Mouse (Mus musculus) cortical plate, adult 2 months (tissue): ENCODE results near the gene Gm43518. TPM values are rescaled to one million over a fixed set of nuclear protein-coding genes. Genes with fewer than 3 reads are reported as not detected.

Experiments
- H3K27ac ChIP-seq: fragments of 200-500 bp; 2 replicates; pipeline ENCODE4 v1.5.1; 2012; ENCODE audit warnings: low read length, control low read depth, inconsistent platforms; ENCODE audit not compliant: insufficient read depth
- H3K4me1 ChIP-seq: fragments of 200-500 bp; 2 replicates; pipeline ENCODE4 v1.6.1; 2011; ENCODE audit warnings: low read length; ENCODE audit not compliant: control insufficient read depth, insufficient read depth
- H3K4me3 ChIP-seq: fragments of 200-500 bp; 2 replicates; pipeline ENCODE4 v1.5.1; 2011; ENCODE audit warnings: mild to moderate bottlenecking, low read length, control low read depth; ENCODE audit not compliant: insufficient read depth
- CTCF ChIP-seq: fragments of 200-500 bp; IDR thresholded peaks from 2 replicates; pipeline ENCODE4 v1.5.1; 2011; ENCODE audit warnings: mild to moderate bottlenecking, control low read depth, low read length; ENCODE audit not compliant: insufficient read depth; ENCODE audit errors: extremely low read depth
- POLR2A ChIP-seq: fragments of 200-500 bp; IDR thresholded peaks from 2 replicates; pipeline ENCODE4 v1.6.1; 2011; ENCODE audit warnings: mild to moderate bottlenecking, low read length, control low read depth; ENCODE audit not compliant: insufficient read depth; ENCODE audit errors: extremely low read depth
- polyA plus RNA-seq: library from polyadenylated mRNA; depleted of rRNA; stranded (reverse); fragments of >200 nt; gene quantifications from 2 replicates; pipeline ENCODE4 v1.2.3, GENCODE M21; 2012

Gene Gm43518
- polyA plus RNA-seq, 1 experiment, result 1.0 TPM

- Histone ChIP-seq H3K4me3 (no peak overlapping the region), H3K27ac (no peak overlapping the region), H3K4me1 (peaks cover 2% of the 10 kb centered on the region; the same call in 1 of the 2 replicates)
- TF ChIP-seq CTCF, result no peak
- TF ChIP-seq POLR2A, result no peak
These were observed 5.7 kb downstream of the Gm43518 start for GRCm38 (mm10) chr5:123932927-123933326.

- Histone ChIP-seq H3K27ac (no peak overlapping the region), H3K4me3 (no peak overlapping the region), H3K4me1 (peaks cover 2% of the 10 kb centered on the region; the same call in 1 of the 2 replicates)
- no peak for TF ChIP-seq CTCF
- TF ChIP-seq POLR2A, result no peak
These were observed 6.3 kb downstream of the Gm43518 start for GRCm38 (mm10) chr5:123933556-123933955.

DNA sequence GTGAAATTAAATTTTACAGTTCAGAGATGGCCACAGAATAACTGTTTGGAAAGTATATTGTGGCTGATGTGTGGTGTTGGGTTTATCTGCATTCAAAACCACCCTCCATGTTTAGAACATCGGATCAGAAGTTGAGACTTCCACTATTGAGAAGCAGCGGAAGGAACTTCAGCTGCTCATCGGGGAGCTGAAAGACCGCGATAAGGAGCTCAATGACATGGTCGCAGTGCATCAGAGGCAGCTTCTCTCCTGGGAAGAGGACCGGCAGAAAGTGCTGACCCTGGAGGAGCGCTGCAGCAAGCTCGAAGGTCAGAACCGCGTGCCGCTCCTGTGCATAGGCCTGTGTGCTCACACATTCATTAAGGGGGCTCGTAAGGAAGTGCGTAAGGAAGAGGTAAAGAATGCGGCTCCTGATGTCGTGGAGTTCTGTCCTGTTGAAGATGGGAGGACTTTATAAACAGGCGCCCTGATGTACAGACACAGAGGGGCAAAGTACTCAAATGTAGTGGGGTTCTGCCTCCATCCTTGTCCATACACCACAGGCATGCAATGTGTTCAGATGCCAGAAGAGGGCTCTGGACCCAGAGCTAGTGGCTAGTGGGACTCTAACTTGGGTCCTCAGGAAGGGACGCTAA, 6.9 kb downstream of the Gm43518 start:
- peak; percentile 48 for TF ChIP-seq CTCF
- TF ChIP-seq POLR2A, result no peak
- peaks cover 2% of the 10 kb centered on the region; the same call in 1 of the 2 replicates for H3K4me1 ChIP-seq
- no peak overlapping the region for H3K27ac ChIP-seq
- H3K4me3 ChIP-seq, result no peak overlapping the region

DNA sequence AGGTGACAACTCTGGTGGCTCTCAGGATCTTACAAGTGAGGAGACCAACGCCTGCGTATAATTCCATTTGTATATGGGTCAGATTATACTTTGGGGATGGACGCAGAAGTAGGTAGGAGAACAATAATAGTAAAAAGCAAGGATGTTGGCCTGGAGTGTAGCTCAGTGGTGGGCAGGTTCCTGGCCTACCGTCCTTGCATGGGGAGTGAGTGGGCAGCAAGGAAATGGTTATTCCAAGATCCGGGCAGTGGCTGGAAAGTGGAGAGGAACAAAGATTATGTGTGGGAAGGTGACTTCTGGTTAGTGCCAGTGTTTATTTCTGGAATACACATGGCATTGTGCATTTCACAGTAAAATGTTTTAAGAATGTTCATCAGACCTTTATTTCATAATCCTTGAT, 8.7 kb downstream of the Gm43518 start:
- Histone ChIP-seq H3K4me1 (peaks cover 2% of the 10 kb centered on the region; the same call in 1 of the 2 replicates), H3K4me3 (no peak overlapping the region), H3K27ac (no peak overlapping the region)
- TF ChIP-seq POLR2A, result no peak
- no peak for TF ChIP-seq CTCF

DNA sequence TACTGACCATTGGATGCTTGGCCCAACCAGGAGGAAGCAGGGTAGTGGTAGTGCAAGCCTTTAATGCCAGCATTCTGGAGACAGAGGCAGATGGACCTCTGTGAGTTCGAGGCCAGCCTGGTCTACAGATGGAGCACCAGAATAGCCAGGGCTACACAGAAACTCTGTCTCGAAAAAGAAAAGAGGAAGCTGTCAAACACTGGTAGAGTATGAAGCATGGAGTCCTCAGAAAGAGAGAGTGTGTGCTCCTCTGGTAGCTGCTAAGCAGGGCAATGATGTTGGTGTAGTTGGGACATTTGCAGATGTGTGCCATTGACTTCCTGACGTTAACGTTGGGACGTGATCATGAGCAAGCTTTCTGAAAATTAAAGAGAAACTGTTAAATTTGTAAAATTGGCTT, 11.3 kb downstream of the Gm43518 start:
- Histone ChIP-seq H3K27ac (no peak overlapping the region), H3K4me1 (no peaks in the 10 kb centered on the region; the same call in 1 of the 2 replicates), H3K4me3 (no peak overlapping the region)
- TF ChIP-seq POLR2A, result no peak
- no peak for TF ChIP-seq CTCF

DNA sequence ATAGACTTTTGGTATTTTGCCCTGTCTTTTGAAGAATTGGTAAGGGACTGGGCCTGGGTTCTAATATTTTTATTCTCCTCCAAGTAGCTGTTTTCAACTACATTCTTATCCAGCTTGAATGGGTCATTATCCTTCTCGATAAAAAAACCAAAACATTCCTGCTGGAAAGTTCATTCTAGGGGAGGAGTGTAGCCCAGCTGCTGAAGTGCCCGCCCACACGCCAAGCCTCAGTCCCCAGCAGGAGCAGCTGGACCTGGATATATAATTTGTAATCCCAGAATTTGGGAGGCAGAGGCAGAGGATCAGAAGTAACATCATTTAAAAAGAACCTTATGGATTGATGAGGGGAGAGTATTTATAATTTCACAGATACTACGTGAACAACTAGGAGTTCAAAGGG, 19.3 kb downstream of the Gm43518 start:
- H3K27ac ChIP-seq, result no peak overlapping the region
- TF ChIP-seq CTCF (no peak), POLR2A (no peak)
- no peak overlapping the region for H3K4me3 ChIP-seq
- H3K4me1 ChIP-seq, result no peaks in the 10 kb centered on the region

- H3K4me1 ChIP-seq, result 0 out of 2 replicates have a peak, but pooled peaks cover 2% of the 10 kb centered on the region
These were observed 20.0 kb downstream of the Gm43518 start for GRCm38 (mm10) chr5:123947041-123947761.

GRCm38 (mm10) chr5:123952365-123953045, 25.3 kb downstream of the Gm43518 start:
- no peak for TF ChIP-seq POLR2A
- TF ChIP-seq CTCF, result no peak
- Histone ChIP-seq H3K4me1 (peaks cover 7% of the 10 kb centered on the region; the same call in 1 of the 2 replicates), H3K27ac (peak overlapping the region; percentile 32; the same call in 1 of the 2 replicates), H3K4me3 (no peak overlapping the region)

More at GRCm38 (mm10) chr5:123947041-123947761, 20.0 kb downstream of the Gm43518 start:
- Histone ChIP-seq H3K27ac (no peak overlapping the region), H3K4me3 (no peak overlapping the region)
- TF ChIP-seq CTCF (no peak; the same call in 1 of the 2 replicates), POLR2A (no peak)

DNA sequence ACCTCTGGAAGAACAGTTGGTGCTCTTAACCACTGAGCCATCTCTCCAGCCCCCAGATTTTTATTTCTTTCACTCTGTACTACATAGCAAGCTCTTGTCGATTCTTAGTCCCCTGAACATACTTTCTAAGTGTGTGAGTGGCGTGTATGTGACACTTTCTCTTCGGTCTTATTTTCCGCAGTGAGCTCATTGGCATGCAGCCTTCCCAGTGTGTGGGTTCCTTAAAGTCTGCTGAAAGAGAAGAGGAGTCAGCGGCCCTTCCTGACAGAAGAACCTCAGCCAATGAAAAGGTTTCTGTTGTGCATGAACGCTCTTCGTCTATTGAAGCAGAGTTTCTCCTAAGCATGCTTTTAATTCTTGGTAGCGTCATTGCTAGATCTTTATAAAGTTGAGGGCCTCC, 30.0 kb downstream of the Gm43518 start:
- no peak overlapping the region for H3K27ac ChIP-seq
- H3K4me1 ChIP-seq, result peaks cover 5% of the 10 kb centered on the region; the same call in 1 of the 2 replicates
- TF ChIP-seq CTCF, result no peak
- no peak for TF ChIP-seq POLR2A
- no peak overlapping the region for H3K4me3 ChIP-seq

- H3K27ac ChIP-seq, result no peak overlapping the region
- H3K4me3 ChIP-seq, result no peak overlapping the region
- TF ChIP-seq CTCF (no peak), POLR2A (no peak)
- peaks cover 3% of the 10 kb centered on the region; the same call in 1 of the 2 replicates for H3K4me1 ChIP-seq
These were observed 31.8 kb downstream of the Gm43518 start for GRCm38 (mm10) chr5:123959018-123959417.
